Mouse (Mus musculus) c-Kit-positive CD71-negative TER-119-negative erythroid progenitor cells, embryonic 14.5 days (primary cell): Measurements from ENCODE around the gene Oser1.

Experiments
- DNase-seq: peaks from one replicate; pipeline ENCODE4 v3.0.0-alpha.2; 2013; ENCODE audit warnings: low read depth

Gene Oser1

GRCm38 (mm10) chr2:163401221-163401620 is 23.3 kb downstream of the Oser1 start:
- peak; percentile 90 for DNase-seq

GRCm38 (mm10) chr2:163399222-163399621 is 25.3 kb downstream of the Oser1 start:
- no peak for DNase-seq

- DNase-seq = no peak
These were observed 25.7 kb downstream of the Oser1 start for GRCm38 (mm10) chr2:163398770-163399169.

GRCm38 (mm10) chr2:163397905-163398304 is 26.6 kb downstream of the Oser1 start, which contains the start of gene Jph2:
Gene Jph2, minus strand, starts transcription at chr2:163397993.
- DNase-seq = no peak

- no peak for DNase-seq
These were observed 27.4 kb downstream of the Oser1 start for GRCm38 (mm10) chr2:163397071-163397470.

- DNase-seq = no peak
These were observed 29.5 kb downstream of the Oser1 start for GRCm38 (mm10) chr2:163394977-163395376.

GRCm38 (mm10) chr2:163393976-163394375 is 30.5 kb downstream of the Oser1 start:
- no peak for DNase-seq

- DNase-seq = no peak
These were observed 31.3 kb downstream of the Oser1 start for GRCm38 (mm10) chr2:163393241-163393640.

GRCm38 (mm10) chr2:163392436-163392835 is 32.1 kb downstream of the Oser1 start:
- no peak for DNase-seq

GRCm38 (mm10) chr2:163386423-163387190 is 37.9 kb downstream of the Oser1 start:
- DNase-seq = no peak

GRCm38 (mm10) chr2:163385126-163385525 is 39.4 kb downstream of the Oser1 start:
- no peak for DNase-seq

- no peak for DNase-seq
These were observed 43.3 kb downstream of the Oser1 start for GRCm38 (mm10) chr2:163381246-163381645.

GRCm38 (mm10) chr2:163379366-163379765 is 45.1 kb downstream of the Oser1 start:
- no peak for DNase-seq

- no peak for DNase-seq
These were observed 48.4 kb downstream of the Oser1 start for GRCm38 (mm10) chr2:163376082-163376481.

- DNase-seq = no peak
These were observed 49.0 kb downstream of the Oser1 start for GRCm38 (mm10) chr2:163375468-163375867.

GRCm38 (mm10) chr2:163372627-163373026 is 51.9 kb downstream of the Oser1 start:
- no peak for DNase-seq

GRCm38 (mm10) chr2:163370175-163370574 is 54.3 kb downstream of the Oser1 start:
- no peak for DNase-seq

GRCm38 (mm10) chr2:163364785-163365541 is 59.5 kb downstream of the Oser1 start:
- no peak for DNase-seq

GRCm38 (mm10) chr2:163362940-163363921 is 61.3 kb downstream of the Oser1 start:
- no peak for DNase-seq

GRCm38 (mm10) chr2:163360858-163361623 is 63.5 kb downstream of the Oser1 start:
- no peak for DNase-seq

GRCm38 (mm10) chr2:163359253-163359652 is 65.2 kb downstream of the Oser1 start:
- no peak for DNase-seq
